Mouse (Mus musculus): ENCODE results near the gene Gramd1c.

DNA sequence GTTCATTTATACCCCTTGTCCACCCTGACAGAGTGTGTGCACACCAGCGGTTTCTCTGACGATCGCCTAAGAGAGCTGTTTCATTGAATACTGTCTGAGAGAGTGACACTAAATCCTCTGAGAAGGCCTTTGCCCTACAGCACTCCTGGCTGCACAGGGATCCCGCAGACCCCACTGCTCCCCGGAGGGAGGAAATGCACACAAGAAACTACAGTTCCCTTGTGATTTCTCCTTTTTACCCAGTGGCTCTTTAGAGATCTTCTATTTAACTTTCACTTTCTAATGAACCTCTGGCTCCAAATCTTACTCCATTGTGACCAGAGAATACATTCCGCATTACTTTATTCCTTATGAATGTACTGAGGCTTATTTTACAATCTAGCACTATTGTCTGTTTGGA, 36.9 kb downstream of the Gramd1c start:
- TF ChIP-seq CTCF (IDR thresholded peaks at IDR 0.05; ENCODE audit: control insufficient read depth, insufficient read depth, insufficient replicate concordance, low read depth, low read length) = no peak
- no peak for TF ChIP-seq POLR2A (IDR thresholded peaks at IDR 0.05; ENCODE audit: control insufficient read depth, low read depth, low read length)

All from testis, adult 2 months (tissue).